34 mouse cellular contexts compared by ENCODE assay signal in the genomic region with DNA sequence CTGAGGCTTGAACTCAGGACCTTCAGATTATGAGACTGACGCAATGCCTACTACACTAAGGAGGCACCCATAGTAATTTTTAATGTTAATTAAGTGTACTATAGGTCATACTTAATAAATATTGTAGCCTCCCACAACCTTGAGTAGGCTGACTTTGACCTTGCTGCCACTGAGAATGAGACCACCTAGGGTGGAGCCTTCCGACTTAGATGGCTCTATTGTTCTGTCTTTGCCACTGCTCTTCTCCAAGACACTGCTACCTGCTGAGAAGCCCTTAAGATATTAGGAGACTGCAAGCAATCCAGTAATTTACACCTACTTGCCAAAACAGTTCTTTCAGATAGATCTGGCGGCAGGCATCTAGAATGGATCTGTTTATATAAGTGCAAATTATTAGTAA. TPM values are rescaled to one million over a fixed set of nuclear protein-coding genes. Genes with fewer than 3 reads are reported as not detected.
"Had no signal": no experiment of that assay in that cellular context is flagged by ENCODE, and none has a peak within 500 bp of the region (broad histone marks: within the 10 kb centered on the region; RNA-seq: fewer than 3 reads in every experiment).

No protein-coding gene starts in this region.

RNA-seq across cellular contexts. Expression of gene Gm21060, which starts 24.0 kb away (rescaled TPM):
- total RNA-seq: common myeloid progenitor, adult 5-6 weeks; forebrain, postnatal 0 days; gastrocnemius, adult 18-20 months; gastrocnemius, adult 2 months; gastrocnemius, adult 8-10 months; gastrocnemius, postnatal 10 days; gastrocnemius, postnatal 14 days; gastrocnemius, postnatal 25 days; gastrocnemius, postnatal 36 days; gastrocnemius, postnatal 4 days; granulocyte monocyte progenitor cell, adult 5-6 weeks; heart, adult 18-20 months; heart, adult 2 months; heart, adult 8-10 months had no signal
- polyA plus RNA-seq: cortical plate, adult 2 months; embryonic facial prominence, embryonic 10.5 days; embryonic facial prominence, embryonic 11.5 days; embryonic facial prominence, embryonic 12.5 days; embryonic facial prominence, embryonic 13.5 days; embryonic facial prominence, embryonic 14.5 days; embryonic facial prominence, embryonic 15.5 days; erythroblast, embryonic 14.5 days; forebrain, embryonic 10.5 days; forebrain, embryonic 11.5 days; forebrain, embryonic 12.5 days; forebrain, embryonic 13.5 days; forebrain, embryonic 14.5 days; forebrain, embryonic 15.5 days; forebrain, embryonic 16.5 days; forebrain, postnatal 0 days; frontal cortex, adult 2 months; gonadal fat pad, adult 2 months; heart, adult 2 months; heart, embryonic 10.5 days; heart, embryonic 11.5 days; heart, embryonic 12.5 days had no signal
